Mouse (Mus musculus) lung, adult 2 months (tissue): ENCODE results near the gene Hoxb5. TPM values are rescaled to one million over a fixed set of nuclear protein-coding genes. Genes with fewer than 3 reads are reported as not detected.

ENCODE experiments used
- DNase-seq: peaks from one replicate; pipeline ENCODE4 v3.0.0; 2022
- H3K4me1 ChIP-seq: fragments of 200-500 bp; 2 replicates; pipeline ENCODE4 v1.6.1; 2011; ENCODE audit warnings: low read length; ENCODE audit not compliant: control insufficient read depth, insufficient read depth
- H3K4me3 ChIP-seq: fragments of 200-500 bp; replicated peaks from 2 replicates; pipeline ENCODE3; 2011; ENCODE audit warnings: low read depth, mild to moderate bottlenecking, control low read depth, low read length; ENCODE audit errors: extremely low read depth
- CTCF ChIP-seq: fragments of 200-500 bp; IDR thresholded peaks from 2 replicates; pipeline ENCODE4 v1.5.1; 2011; ENCODE audit warnings: mild to moderate bottlenecking, low read length, control low read depth; ENCODE audit not compliant: insufficient read depth
- POLR2A ChIP-seq: fragments of 200-500 bp; IDR thresholded peaks from 2 replicates; pipeline ENCODE4 v1.6.1; 2011; ENCODE audit warnings: low read depth, mild to moderate bottlenecking, control low read depth, low read length, borderline replicate concordance; ENCODE audit errors: extremely low read depth
- WGBS: fragments of 180-500 bp; shearing (Covaris S2); methylation state at CpG from one replicate; pipeline ENCODE4 v1.1.7; 2018; 5-methylcytosine and 5-hydroxymethylcytosine counted together
- polyA plus RNA-seq: library from polyadenylated mRNA; depleted of rRNA; stranded (reverse); fragments of >200 nt; gene quantifications from 2 replicates; pipeline ENCODE4 v1.2.3, GENCODE M21; 2012; rRNA removed

Gene Hoxb5
- 12.1 and 15.6 TPM in 2 replicates for polyA plus RNA-seq

DNA sequence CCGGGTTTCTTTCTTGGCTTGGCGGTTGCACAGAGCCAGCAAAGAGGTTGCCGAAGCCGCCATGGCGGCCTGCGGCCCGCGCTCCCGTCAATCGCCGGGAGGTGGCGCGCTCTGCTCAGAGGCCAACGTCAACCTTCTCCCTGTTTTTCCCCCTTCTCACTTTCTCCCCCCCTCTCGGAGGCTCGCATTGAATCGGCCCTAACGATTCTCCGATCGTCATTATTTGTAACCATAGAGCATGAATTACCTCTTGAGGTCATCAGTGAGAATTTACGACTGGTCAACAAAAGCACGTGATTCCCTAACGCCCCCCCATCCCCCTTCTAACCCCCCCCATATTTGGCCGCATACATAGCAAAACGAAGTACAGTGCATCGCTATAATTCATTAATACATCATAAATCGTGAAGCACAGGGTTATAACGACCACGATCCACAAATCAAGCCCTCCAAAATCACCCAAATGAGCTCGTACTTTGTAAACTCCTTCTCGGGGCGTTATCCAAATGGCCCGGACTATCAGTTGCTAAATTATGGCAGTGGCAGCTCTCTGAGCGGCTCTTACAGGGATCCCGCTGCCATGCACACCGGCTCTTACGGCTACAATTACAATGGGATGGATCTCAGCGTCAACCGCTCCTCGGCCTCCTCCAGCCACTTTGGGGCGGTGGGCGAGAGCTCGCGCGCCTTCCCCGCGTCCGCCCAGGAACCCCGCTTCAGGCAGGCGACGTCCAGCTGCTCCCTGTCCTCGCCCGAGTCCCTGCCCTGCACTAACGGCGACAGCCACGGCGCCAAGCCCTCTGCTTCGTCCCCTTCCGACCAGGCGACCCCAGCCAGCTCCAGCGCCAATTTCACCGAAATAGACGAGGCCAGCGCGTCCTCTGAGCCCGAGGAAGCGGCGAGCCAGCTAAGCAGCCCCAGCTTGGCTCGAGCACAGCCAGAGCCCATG lies at the start of gene Hoxb5:
Hoxb5 (plus strand) TSS at position 186 of the 949 bp plus-strand sequence.
- DNase-seq = peak; percentile 71
- Histone ChIP-seq H3K4me1 (peaks cover 4% of the 10 kb centered on the region; the same call in 1 of the 2 replicates), H3K4me3 (peak within 1 kb of the TSS; percentile 86)
- TF ChIP-seq CTCF (peak; percentile 67), POLR2A (0 out of 2 replicates have a peak, but pooled peaks have one; percentile 26)
- 1% methylated on average over 69 of the region's 69 CpGs for WGBS

DNA sequence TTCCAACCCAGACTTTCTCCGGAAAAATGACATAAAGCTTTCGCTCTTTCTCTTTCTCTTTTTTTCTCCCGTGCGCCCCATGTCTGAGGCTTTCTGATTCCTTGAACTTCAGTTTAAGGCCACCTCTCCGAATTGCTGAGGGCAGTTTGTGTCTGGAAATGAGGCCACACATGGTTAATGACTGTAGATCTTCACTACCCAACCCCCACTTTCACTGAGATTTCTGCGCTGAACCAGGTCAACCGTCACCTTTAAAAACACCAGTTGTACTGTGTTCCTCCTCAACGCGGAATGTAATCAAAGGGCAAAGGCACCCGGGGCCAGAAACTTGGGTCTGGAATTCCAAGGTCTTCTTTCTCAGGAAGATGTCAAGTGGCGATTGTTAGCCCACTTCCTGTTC lies 48.9 kb upstream of the Hoxb5 start:
- TF ChIP-seq CTCF (no peak), POLR2A (no peak)
- H3K4me3 ChIP-seq = no peak overlapping the region
- H3K4me1 ChIP-seq = no peaks in the 10 kb centered on the region
- DNase-seq = no peak
- 4% methylated on average over 11 of the region's 11 CpGs for WGBS

DNA sequence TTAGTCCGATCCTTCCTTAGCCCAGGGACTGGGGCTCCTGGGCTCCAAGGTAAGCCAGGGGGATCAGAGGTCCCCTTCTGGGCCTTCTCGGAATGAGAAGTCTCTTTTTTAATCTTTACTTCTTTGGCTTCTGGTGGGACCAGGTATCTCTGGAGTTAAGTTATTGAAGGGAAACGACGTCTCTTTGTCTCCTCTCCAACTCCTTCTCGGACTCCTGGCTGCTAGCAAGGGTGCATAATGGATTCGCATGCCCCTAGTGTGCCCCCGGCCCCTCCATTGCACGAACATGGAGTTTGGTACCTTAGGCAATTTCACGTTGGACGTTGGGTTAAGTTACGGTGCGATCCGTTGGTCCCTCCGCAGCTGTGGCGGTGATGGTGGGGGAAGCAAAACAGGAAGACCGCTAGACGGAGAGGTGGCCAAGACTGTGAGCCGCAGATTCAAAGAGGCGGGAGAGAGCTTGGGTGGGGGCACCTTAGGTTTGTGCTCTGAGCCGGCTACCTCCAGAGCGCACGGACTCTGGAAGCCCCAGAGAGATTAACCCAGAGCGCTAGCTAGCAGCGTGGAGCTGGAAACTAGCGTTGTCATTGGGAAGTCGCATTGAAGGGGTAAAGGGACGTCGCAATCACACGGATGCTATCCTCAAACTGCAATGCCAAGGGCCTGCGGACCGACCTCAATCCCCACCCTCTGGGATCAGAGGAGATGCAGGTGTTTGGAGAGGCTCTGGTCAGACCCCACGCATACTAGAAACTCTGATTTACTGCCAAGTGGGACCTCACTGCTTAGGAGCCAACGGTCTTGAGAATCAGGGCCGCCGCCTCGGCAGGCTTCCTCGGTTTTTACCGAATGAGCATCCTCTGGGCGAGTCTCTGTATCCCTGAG lies 47.8 kb upstream of the Hoxb5 start:
- no peak for DNase-seq
- H3K4me3 ChIP-seq = no peak overlapping the region
- no peak for TF ChIP-seq POLR2A
- no peak for TF ChIP-seq CTCF
- no peaks in the 10 kb centered on the region for H3K4me1 ChIP-seq
- 5% methylated on average over 39 of the region's 39 CpGs for WGBS

DNA sequence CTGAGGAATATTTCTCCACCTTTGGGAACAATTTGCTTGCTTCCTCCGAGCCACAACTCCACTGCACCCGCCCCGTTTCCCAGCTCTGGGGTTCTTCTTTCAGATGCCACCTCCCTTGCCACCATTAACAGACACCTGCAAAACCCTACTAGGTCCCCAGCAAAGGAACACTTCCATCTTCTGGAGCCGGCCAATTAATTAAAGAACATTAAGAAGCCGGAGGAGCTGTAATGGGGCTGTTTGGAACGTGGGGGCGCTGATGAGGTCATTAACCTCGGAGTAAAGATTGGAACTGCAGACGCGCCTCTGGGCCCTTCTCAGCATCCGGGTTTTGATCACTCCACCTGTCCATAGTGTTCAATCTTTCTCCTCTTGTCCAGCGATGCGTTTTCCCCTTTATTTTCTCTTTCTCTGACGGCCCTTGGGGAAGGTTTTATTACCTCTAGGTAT lies 47.1 kb upstream of the Hoxb5 start:
- no peak for DNase-seq
- Histone ChIP-seq H3K4me3 (no peak overlapping the region), H3K4me1 (no peaks in the 10 kb centered on the region)
- no peak for TF ChIP-seq CTCF
- no peak for TF ChIP-seq POLR2A
- WGBS = 10% methylated on average over 14 of the region's 14 CpGs

DNA sequence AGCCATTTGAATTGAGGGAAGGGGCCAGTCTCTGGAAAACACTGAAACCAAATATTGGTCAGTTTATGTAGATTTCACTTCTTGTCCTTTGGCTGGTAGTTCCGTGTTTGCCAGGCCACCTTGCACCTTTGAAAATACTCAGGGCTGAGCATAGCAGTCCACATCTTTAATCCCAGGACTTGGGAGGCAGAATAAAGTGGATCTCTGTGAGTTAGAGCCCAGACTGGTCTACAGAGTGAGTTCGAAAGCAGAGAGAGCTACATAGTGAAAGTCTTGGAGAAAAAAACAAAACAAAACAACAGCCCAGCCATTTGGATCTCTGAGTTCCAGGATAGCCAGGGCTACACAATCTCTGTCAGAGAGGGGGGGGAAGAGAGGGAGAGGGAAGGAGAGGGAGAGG lies 46.0 kb upstream of the Hoxb5 start:
- no peak for DNase-seq
- WGBS = 41% methylated on average over 2 of the region's 2 CpGs
- Histone ChIP-seq H3K4me3 (no peak overlapping the region), H3K4me1 (no peaks in the 10 kb centered on the region)
- TF ChIP-seq POLR2A (no peak), CTCF (no peak)

DNA sequence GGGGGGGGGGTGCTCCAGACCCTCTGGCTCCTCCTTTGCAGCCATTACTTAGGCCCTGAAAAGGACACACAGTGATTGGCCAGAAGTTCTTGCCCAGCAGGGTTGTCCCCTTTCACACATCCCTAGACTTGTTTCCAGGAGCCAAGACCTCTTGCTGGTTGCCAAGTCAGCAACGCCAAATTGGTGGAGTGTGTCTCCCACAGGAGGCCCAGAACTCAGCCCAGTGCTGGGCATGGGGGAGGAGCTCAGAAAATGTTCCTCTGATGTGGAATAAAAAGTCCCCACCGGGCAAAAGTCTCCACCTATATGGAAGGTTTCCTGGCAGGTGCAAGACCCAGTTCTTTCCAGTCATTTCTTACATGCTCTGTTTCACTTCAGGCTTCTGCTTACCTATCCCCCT lies 44.1 kb upstream of the Hoxb5 start:
- H3K4me1 ChIP-seq = no peaks in the 10 kb centered on the region
- no peak for DNase-seq
- no peak overlapping the region for H3K4me3 ChIP-seq
- WGBS = 9% methylated on average over 2 of the region's 2 CpGs
- TF ChIP-seq CTCF = no peak

DNA sequence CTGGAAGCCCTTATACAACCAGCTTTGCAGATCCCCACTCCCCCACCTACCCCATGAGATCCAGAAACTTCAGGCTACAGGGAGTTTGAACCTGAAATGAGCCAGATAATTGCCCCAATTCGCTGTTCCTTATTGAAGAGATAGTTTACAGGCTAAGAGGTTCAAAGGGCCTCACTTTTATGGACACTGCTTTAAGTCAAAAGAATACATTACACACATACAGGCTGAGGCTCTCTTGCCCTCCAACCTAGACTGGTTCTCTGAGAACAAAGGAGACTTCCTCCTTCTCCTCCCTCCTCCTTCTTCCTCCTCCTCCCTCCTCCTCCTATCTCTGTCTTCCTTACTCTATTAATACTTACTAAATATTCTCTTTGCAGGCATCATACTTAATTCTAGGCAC lies 43.6 kb upstream of the Hoxb5 start:
- Histone ChIP-seq H3K4me1 (no peaks in the 10 kb centered on the region), H3K4me3 (no peak overlapping the region)
- no peak for DNase-seq
- 3% methylated on average over 1 of the region's 1 CpGs for WGBS
- TF ChIP-seq CTCF (no peak), POLR2A (no peak)

DNA sequence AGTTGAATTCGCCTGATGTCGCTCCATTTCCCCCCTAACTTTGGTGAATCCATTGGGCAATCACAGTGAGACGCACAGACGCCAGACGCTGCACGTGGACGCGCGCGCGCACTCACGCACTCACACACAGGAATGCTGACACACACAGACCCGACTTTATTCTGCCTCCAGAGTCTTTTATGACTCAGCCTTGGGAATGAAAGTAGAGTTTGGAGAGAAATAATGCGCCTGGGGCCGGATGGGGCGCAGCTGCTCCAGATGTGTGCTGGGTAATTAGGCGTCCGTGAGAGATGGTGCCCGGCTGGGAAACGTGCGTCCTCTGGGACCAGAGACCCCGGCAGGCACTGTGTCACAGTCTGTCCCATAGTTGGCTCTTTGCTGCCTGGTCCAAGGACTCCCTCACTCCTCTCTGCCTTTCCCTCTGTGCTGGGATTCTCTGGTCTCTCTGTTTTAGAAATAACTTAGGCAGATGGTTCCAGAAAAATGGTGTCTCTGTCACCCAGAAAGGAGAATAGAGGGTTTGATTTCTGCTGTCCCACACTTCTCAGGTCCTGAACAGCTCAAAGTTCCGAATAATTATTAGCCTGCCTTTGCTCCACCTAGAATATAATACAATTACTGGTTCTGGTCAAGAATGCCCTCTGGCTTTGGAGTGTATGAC lies 42.7 kb upstream of the Hoxb5 start:
- WGBS = 6% methylated on average over 23 of the region's 23 CpGs

DNA sequence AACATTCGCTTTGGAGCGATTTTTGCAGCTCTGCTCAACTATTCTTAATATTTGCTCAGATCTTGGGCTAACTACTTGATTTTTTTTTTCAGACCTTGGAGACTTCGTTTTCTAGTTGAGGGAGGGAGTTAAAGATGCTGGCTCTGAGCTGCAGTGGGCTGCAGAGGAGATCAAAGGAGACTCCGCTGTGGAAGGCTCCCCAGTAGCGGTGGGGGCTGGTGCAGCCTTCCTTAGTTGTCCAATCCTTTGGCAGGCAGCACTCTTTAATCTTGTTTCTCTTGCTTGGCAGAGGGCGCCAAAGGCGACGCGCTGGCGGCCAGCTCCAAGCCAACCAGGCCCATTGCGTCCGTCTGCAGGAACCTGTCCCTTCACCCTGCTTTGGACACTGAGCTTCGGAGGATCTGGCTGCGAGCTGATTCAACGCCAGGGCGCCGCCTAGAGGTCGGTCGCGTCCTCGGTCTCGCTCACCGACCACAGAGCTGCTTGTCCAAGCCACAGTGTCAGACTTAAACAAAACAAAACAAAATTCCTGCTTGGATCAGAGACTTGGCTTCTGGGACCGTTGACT lies 41.7 kb upstream of the Hoxb5 start:
- TF ChIP-seq POLR2A (no peak), CTCF (peak; percentile 72)
- no peak overlapping the region for H3K4me3 ChIP-seq
- DNase-seq = peak; percentile 55
- no peaks in the 10 kb centered on the region for H3K4me1 ChIP-seq
- 4% methylated on average over 24 of the region's 24 CpGs for WGBS

More for the DNA sequence above, 42.7 kb upstream of the Hoxb5 start:
- H3K4me3 ChIP-seq = no peak overlapping the region
- TF ChIP-seq CTCF = no peak
- no peak for TF ChIP-seq POLR2A
- no peak for DNase-seq
- no peaks in the 10 kb centered on the region for H3K4me1 ChIP-seq
